Mouse (Mus musculus) bone marrow macrophage, adult 2 months (primary cell): Measurements from ENCODE around the gene Chst11.

Experiments used
- CTCF ChIP-seq: IDR thresholded peaks from 2 replicates; pipeline ENCODE4 v1.5.1; 2012; ENCODE audit warnings: low read depth, mild to moderate bottlenecking, low read length, moderate library complexity
- POLR2A ChIP-seq: IDR thresholded peaks from 2 replicates; pipeline ENCODE4 v1.6.1; 2012; ENCODE audit warnings: mild to moderate bottlenecking, low read depth, low read length, borderline replicate concordance

GRCm38 (mm10) chr10:82991756-82992519 lies 6.6 kb downstream of the Chst11 start:
- TF ChIP-seq CTCF (no peak), POLR2A (no peak)
